Mouse (Mus musculus) brain, adult 2 months (tissue): ENCODE measurements around the gene Oas1g.
A peak's percentile ranks its signal among the peaks of the same experiment; 100 is the strongest.
"Not testable (repeated sequence)": the region's sequence is repeated elsewhere in the genome, so short reads cannot be mapped to it uniquely, and the experiment has no call there.

ENCODE experiments used
- DNase-seq: peaks from one replicate; pipeline ENCODE4 v3.0.0; 2011; ENCODE audit warnings: low read depth, low spot score

Gene Oas1g

DNA sequence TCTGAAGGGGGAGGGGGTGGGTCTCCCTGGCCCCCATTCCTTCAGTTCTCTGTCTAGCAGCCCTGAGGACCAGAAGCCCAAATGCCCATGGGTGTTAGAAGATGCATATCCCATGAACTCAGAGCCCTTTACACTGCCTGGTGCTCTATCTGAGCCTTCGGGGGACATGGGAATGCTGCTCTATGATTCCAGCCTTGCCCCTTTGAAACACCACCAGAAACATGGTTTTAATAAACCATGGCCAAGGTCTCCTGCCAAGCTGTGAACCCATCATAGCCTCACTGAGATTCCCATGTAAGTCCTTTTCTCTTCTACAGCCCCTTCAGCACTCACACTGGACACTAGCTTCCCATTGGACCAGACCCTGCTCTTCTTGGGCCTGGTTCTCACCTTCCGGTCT lies 2.6 kb upstream of the Oas1g start:
- DNase-seq = no peak

DNA sequence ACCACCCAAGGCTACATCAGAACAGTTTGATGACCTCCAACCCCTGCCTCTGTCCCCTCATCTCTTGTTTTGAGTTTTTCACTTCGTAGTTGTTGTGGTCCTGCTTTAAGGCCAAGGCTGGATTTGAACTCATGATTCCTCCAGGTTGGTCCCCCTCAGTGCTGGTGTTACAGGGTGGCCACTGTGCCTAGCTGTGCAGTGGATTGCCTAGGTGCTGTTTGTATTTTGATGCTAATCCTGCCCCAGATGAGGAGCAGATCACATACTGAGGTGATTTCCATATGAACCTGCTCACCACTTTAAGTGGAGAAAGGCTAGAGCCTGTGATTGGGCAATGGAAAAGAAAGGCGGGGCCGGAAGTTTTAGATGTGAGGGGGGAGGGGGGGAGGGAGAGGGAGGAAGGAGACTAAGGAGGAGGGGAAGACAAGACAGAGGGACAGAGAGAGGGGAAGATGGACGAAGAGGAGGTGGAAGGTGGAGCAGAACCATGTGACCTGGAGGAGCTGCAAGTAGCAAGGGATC lies 942 bp upstream of the Oas1g start:
- DNase-seq = not testable (repeated sequence)

DNA sequence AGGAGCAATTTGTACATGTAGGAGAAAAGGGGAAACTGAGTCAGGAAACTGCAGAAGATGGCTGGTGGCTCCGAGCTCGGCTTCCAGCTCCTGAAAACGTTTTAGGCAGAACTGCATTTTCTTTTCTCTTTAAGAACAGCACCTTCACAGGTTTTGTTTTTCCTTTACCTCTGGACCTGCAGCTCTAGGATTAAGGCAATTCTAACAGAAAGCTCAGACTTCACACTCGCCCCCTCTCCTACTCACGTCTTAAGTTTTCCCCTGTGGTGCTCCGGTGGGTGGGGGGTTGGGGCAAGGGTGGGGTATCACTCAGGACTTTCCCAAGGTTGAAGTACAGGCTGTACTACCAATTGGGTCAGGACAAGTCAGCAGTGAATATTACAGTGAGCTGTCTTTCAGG lies 418 bp upstream of the Oas1g start:
- DNase-seq = no peak

DNA sequence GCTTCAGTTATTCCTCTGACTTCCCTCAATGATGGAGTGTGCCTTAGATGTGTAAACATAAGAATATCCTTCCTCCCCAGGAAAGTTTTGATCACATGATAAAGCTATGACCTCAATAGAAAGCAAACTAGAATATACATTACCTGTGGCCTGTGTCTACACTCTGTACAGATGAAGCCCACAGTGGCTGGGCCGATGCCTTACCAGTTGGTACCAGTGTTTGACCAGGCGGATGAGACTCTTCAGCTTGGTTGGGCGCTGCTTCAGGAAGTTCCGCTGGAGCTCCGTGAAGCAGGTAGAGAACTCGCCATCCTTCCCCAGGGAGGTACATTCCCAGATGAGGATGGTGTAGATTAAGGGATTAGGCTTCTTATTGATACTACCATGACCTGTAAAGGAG lies 5.7 kb downstream of the Oas1g start:
- not testable (repeated sequence) for DNase-seq

DNA sequence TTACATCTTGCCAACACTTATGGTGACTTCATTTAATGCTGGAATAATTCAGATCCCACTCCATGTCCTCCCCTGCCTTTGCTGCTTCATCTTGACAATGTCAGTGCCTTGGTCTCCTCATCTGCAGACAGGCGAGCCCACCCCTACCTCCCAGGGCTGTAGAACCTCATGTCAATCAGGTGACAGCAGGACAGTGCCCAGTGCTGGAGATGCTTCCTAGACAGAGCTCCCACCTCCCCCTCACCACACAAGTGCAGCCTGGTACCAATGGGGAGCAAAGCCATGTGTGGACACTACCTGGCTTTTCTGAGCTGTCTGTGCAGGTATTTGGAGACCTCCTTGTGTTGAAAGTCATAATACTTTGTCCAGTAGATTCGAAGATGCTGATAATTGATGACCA lies 8.6 kb downstream of the Oas1g start:
- DNase-seq = not testable (repeated sequence)

DNA sequence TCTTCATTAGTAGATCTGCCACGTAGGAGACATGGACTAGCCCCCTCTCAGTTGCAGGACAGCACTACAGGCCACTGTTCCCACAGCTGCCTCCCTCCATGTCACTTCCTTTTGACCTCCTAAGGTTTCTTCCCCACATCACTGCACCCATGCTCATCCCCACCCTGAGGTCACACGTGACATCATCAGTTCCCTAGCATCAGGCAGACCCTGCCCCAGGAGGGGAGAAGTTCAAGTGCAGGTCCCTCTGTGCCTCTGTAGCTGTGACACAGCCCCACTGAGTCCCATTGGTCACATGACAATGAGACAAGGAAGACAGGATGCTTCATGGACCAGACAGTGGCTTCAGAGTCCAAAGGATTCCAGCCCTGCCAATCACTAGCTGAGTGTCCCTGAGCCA lies 10.0 kb downstream of the Oas1g start:
- not testable (repeated sequence) for DNase-seq

DNA sequence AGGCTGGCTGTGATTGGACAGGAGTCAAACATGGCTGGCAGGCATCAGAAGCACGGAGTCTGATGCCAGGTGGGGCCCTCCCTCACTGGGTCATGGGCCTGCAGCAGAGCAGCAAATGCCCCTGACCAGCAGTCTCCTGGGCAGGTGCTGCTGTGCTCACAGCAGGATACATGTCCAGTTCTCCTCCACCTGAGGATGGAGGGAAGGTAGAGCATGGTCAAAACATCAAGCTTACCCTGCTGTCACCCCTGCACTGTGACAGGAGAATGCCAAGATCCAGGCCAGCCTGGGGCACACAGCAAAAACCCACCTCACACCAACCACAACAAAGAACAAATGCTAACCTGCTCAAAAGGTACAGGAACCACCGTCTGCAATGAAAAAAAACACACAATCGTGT lies 10.6 kb downstream of the Oas1g start:
- not testable (repeated sequence) for DNase-seq

DNA sequence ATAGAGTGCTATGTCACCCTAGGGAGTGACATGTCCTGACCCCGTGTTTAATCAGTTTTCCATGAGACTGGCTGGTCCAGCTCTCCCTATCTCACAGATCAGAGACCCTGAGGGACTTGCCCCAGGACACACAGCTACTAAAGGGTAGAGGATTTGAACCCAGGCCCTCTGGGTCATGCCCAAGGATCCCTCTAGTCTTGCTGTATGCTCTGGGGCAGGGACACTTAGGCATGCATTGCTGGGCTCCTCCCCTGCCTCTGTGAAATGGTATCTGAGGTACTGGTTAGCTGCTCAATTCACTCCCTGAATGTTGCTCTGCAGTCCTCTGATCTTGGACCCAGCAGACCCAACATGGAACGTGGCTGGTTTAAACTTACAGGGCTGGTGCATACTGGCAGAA lies 15.9 kb downstream of the Oas1g start:
- DNase-seq = no peak

DNA sequence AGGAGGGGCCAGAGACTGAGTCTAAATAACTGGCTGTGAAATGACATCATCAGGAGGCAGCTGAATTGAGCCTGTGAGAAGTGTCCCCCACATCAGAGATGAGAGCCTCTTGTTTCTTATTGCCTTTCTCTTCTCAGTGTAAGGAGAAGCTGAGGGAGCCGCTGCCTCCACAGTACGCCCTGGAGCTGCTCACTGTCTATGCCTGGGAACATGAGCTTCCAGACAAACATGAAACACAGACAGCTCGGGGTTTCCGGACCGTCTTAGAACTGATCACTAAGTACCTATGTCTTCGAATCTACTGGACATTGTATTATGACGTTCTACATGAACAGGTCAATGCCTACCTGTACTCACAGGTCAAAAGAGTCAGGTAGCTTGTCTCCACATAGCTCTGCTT lies 16.6 kb downstream of the Oas1g start:
- peak; percentile 48 for DNase-seq

DNA sequence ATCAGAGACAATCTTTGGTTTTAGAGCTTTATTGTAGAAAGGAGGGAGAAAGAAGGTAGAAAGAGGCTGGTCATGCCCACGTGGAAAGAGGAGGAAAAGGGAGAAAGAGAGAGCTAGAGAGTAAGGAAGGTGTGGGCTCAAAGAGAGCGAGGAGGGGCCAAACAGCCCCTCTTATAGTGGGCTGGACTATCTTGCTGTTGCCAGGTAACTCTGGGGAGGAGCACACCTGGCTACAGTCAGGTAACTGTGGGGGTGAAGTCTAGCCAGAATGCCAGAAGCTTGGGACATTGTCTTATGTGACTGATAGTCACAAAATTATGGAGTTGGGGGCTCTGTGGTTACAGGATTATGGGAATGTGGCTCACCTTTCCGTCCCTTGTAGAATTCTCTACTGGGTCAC lies 17.3 kb downstream of the Oas1g start:
- no peak for DNase-seq

DNA sequence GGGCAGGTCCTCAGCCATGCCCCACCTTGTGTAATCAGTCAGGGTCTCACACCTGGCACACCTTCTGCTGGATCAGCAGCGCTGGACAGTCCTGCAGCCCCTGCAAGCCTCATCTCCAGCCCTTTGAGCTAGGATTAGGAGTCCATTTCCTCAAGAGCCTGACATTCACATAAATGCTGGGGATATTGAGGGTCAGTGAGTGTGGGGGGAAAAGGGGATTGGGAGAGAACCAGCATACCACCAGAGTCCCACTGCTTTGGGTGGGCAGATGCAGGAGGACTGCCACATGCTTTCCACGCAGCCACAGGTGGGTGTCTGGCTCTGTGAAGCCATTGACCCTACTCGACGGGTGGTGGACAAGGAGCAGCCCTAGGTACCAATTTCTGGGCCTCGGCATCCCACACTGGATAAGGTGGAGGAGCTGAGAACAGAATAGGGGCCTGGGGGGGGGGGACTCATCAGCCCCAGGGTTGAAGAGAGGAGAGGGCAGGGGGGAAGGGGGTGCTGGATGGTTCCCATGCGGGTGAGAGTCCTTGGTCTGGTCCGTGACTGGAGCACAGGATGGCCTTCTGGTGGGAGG lies 17.9 kb downstream of the Oas1g start:
- no peak for DNase-seq

DNA sequence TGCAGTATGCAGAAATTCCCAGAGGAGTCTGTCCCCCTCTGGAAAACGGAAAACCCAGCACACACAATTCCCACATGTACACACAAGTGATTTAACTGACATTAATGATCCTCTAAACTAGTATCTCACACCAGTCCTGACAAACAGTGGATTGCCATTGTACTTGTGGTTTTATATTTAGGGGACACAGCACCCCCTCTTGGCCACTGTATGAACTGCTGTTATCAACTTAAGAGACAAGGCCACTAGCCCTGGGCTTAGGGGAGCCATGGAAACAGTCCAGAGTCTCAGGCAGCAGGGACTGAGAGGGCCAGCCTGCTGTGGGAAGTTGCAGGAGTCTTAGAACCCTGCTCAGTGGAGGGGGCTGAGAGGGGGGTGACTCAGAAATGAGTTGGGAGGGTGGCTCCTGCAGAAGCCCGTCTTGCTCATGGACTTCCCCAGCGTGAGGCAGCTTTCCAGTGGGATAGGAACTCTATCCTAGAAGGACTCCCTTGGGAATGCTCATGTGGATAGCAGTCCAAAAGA lies 22.0 kb downstream of the Oas1g start:
- DNase-seq = peak; percentile 30

DNA sequence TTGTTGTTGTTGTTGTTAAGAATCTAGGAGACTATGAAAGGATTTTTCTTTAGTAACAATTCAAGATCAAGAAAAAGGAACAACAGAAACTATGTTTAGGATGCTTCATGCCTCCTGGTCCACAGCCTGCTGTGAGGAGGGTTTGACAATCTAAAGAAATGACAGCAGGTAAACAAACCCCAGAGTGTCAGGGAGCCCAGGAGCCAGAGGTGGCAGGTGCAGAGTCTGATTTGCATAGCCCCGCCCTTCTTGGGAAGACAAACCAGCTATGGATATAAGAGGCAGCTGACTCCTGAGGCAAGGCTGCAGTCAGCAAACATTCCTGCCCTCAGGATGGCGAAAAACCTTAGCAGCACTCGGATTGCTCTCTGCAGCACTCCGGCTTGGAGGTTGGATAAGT lies 26.3 kb downstream of the Oas1g start, which contains the start of gene Oas1h:
Gene Oas1h, plus strand, starts transcription at position 301 of the 400 bp plus-strand sequence.
- no peak for DNase-seq

DNA sequence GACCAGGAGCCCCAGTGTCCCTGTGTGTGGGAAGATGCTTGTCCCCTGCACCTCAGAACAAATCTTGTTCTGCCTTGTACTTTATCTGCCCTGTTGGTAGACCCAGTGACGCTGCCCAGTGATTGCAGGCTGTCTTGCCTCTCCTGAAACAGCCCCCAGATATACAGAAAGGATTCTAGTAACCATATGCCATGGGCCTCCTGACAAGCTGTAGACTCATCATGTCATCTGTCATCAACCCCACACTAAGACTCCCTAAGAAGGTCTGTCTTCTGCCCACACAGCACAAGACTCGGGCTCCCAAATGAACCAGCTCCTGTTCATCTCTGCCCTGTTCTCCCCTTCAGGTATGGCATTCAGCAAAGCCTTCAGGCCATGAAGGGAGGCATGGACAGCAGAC lies 28.2 kb downstream of the Oas1g start:
- peak; percentile 14 for DNase-seq

DNA sequence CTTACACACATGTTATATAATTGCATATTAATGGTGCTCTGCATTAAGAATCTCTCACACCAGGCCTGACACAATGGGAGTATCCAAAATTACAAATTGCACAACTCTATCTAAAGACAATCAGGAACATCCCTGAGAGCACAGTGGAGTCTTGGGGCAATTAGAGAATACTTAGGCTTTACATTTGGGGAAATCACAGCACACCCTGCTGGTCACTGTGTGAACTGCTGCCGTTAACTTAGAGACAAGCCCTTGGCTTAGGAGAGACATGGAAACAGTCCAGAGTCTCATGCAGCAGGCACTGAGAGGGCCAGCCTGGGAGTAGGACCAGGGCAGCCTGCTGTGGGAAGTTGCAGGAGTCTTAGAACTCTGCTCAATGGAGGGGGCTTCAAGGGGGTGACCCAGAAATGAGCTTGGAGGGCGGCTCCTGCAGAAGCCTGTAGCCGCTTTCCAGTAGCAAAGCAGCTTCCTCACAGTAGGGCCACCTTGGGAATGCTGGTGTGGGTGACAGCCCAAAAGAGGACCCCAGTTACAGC lies 37.7 kb downstream of the Oas1g start:
- peak; percentile 72 for DNase-seq

DNA sequence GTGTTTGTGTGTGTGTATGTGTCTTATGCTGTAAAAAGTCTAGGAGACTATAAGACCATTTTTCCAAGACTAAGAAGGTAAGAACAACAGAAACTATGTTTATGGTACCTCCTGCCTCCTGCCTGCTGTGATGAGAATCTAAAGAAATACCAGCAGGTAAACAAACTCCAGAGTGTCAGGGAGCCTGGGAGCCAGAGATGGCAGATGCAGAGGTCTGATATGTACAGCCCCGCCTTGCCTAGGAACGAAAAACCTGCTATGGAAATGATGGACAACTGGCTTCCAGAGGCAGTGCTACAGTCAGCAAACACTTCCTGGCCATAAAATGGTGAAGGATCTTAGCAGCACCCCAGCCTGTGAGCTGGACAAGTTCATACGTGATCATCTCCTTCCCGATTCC lies 40.3 kb downstream of the Oas1g start, which contains the start of gene Oas1f:
Gene Oas1f, plus strand, starts transcription at position 301 of the 400 bp plus-strand sequence.
- DNase-seq = no peak

DNA sequence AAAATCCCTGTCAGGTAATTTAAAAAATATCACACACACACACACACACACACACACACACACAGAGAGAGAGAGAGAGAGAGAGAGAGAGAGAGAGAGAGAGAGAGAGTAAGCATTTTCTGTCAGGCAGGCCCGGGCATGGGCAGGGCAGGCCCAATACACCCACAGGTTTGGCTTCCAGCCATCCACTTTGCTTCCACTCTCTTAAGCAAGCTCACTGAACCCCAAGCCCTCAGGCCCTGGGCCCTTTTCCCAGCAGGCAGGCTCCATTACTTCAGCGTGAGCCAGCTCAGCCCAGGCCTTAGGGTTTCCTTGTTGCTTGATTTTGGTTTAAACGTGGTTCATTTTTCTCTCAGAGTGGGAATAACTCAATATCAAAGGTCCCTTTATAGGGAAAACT lies 42.7 kb downstream of the Oas1g start:
- peak; percentile 36 for DNase-seq

DNA sequence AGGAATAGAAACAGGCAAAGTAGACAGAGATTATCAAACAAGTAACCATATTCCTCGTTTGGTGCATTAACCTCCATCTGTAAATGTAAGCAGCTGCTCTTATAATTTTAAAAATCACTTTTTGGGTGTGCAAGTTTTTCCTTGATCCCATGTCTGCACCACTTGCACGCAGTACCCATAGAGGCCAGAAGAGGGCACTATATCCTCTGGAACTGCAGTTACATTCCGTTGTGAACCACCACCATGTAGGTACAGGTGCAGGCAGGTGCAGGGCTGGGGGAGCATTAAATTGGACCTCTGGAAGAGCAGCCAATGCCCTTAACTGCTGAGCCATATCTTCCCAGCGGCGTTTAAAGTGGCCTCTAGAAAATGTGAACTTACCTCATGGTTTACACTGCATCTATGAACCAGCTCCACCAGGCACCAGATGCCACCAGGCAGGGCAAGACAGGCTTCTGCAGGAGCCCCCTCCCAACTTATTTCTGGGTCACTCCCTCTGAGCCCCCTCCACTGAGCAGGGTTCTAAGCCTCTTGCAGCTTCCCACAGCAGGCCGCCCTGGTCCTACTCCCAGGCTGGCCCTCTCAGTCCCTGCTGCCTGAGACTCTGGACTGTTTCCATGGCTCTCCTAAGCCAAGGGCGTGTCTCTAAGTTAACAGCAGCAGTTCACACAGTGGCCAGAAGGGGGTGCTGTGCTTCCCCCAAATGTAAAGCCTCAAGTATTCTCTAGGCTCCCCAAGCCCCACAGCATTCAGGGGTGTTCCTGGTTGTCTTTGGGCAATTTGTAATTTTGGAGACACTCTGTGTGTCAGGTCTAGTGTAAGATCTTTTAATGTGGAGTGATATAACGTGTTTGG lies 50.5 kb downstream of the Oas1g start:
- peak; percentile 72 for DNase-seq

DNA sequence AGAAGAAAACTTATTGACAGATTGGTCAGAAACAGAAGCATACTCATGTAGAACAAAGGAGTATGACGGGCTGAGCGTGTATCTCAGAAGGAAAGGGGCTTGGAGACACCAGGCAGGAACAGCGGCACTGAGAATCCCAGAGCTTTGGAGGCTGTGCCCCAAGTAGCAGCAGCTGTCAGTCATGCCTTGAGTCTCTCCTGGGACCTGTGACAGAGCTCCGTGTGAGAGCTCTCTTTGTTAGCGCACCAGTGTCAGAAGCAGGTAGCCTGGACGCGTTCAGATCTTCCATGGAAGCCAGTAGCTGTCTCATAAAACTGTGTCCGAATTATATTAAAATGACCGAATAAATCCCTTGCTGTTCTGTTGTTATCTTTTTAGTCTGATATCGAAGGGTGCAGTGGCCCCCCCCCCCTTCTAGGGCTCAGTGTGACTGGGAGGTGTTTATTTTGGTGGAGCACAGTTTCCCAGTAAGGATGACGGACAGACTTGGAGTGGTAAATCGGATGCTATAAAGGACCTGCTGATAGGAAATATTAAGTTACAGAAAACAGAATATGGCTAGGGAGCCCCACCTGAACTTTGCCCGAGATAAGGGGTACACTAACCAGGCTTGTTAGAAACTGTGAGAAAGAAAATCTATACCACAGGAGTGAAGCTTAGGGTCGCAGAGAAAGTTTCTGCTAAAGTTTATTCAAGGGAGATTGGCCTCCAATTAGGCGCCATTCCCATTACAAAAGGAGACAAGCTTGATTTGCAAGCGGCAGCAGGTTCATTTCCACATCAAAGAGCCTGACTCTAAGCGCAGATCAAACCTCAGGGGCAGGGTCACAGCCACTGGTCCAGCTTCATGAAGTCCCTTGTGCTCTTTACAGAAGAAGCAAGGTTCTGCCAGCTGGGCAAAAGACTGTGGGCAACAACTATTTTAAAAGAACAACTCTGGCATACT lies 53.8 kb downstream of the Oas1g start:
- no peak for DNase-seq

DNA sequence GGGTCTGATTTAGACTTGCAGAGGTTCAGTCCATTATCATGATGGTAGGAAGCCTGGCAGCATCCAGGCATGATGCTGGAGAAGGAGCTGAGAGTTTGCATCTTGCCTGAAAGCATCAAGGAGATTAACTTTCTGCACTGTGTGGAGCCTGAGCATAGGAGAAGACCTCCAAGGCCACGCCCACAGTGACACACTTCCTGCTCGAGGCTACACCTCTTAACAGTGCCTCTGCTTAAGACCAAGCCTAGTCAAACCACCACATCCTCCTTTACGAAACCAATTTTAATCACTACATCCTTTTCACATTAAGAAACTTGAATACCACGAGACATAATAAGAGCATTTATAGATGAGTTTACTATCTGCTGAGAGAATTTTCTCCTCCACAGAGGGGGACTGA lies 56.4 kb downstream of the Oas1g start:
- no peak for DNase-seq
